Mouse (Mus musculus) MEL (cell line): ENCODE data around the gene Tango6.

Experiments
- CTCF ChIP-seq, 3 experiments: IDR thresholded peaks in 2 of 3; conservative IDR thresholded peaks in 1 of 3; 2 replicates each; pipeline ENCODE4 v1.5.1; 2011 to 2012; ENCODE audit warnings: low read length in 3 of 3, low read depth in 2 of 3, mild to moderate bottlenecking in 2 of 3, improper control_type of control experiment in 1 of 3, inconsistent platforms in 1 of 3, mixed read lengths in 1 of 3, moderate library complexity in 1 of 3; ENCODE audit not compliant: control insufficient read depth in 1 of 3, insufficient read depth in 1 of 3, poor library complexity in 1 of 3, severe bottlenecking in 1 of 3
- GABPA ChIP-seq: IDR thresholded peaks from 2 replicates; pipeline ENCODE4 v1.6.1; 2012; ENCODE audit warnings: low read depth, mild to moderate bottlenecking, inconsistent platforms, low read length, improper control_type of control experiment, moderate library complexity
- MXI1 ChIP-seq: IDR thresholded peaks from 2 replicates; pipeline ENCODE4 v1.6.1; 2011; ENCODE audit warnings: mild to moderate bottlenecking, low read depth, low read length, improper control_type of control experiment
- POLR2AphosphoS2 ChIP-seq: IDR thresholded peaks from 2 replicates; pipeline ENCODE4 v1.6.1; 2011; ENCODE audit warnings: low read length, improper control_type of control experiment
- TAL1 ChIP-seq: IDR thresholded peaks from 2 replicates; pipeline ENCODE4 v1.6.1; 2012; ENCODE audit warnings: mild to moderate bottlenecking, inconsistent platforms, low read length, moderate library complexity, mixed read lengths
- TBP ChIP-seq: IDR thresholded peaks from 2 replicates; pipeline ENCODE4 v1.8.0; 2011; ENCODE audit warnings: low read depth, low read length, improper control_type of control experiment
- UBTF ChIP-seq: IDR thresholded peaks from 2 replicates; pipeline ENCODE4 v1.6.1; 2012; ENCODE audit warnings: low read depth, mild to moderate bottlenecking, inconsistent platforms, low read length, improper control_type of control experiment, moderate library complexity, borderline replicate concordance; ENCODE audit not compliant: insufficient read depth

- TF ChIP-seq UBTF (no peak), POLR2AphosphoS2 (no peak), CTCF (IDR thresholded peaks at IDR 0.05 in 2 of 3, conservative IDR thresholded peaks at IDR 0.05 in 1 of 3; ENCODE audit: control insufficient read depth in 1 of 3, insufficient read depth in 1 of 3, low read depth in 2 of 3, low read length in 3 of 3, poor library complexity in 1 of 3, severe bottlenecking in 1 of 3) (no peak), TBP (no peak), MXI1 (no peak), TAL1 (no peak), GABPA (no peak)
These were observed 152.0 kb downstream of the Tango6 start for GRCm38 (mm10) chr8:106834899-106835298.
